Mouse (Mus musculus) lung, postnatal 0 days (tissue): ENCODE data around the gene Ubl7.

Experiments used
- CTCF ChIP-seq: IDR thresholded peaks from 2 replicates; pipeline ENCODE4 v1.5.1; 2016; ENCODE audit warnings: antibody characterized with exemption, mild to moderate bottlenecking
- EP300 ChIP-seq: IDR thresholded peaks from 2 replicates; pipeline ENCODE4 v1.6.1; 2016; ENCODE audit warnings: antibody characterized with exemption, mild to moderate bottlenecking, control low read depth

DNA sequence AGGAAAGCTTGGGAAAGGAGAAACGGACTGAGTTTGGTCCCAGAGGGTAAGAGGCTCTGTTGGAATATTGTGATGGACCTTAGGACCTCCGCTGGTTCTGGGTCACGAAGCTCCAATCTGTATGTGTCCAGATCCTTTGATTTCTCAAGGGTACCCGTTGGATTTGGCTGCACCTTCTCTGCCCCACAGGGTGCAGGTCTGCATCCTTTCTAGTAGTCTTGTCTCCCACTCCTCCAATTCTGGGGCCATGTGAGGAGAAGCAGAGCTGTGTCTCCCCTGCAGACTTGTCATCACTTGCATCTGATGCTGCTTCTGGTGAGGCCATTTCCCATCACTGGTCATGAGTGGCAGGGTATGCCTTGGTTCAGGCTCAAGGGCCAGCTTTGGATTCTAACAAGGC is 26.4 kb downstream of the Ubl7 start:
- no peak for TF ChIP-seq CTCF
- TF ChIP-seq EP300 = no peak
